Mouse (Mus musculus): ENCODE measurements around the gene Zfp663. TPM values are rescaled to one million over a fixed set of nuclear protein-coding genes. Genes with fewer than 3 reads are reported as not detected.
A peak's percentile ranks its signal among the peaks of the same experiment; 100 is the strongest.

The Zfp663 gene
- total and polyA plus RNA-seq, 3 experiments: 0.18 TPM; not detected in 2

DNA sequence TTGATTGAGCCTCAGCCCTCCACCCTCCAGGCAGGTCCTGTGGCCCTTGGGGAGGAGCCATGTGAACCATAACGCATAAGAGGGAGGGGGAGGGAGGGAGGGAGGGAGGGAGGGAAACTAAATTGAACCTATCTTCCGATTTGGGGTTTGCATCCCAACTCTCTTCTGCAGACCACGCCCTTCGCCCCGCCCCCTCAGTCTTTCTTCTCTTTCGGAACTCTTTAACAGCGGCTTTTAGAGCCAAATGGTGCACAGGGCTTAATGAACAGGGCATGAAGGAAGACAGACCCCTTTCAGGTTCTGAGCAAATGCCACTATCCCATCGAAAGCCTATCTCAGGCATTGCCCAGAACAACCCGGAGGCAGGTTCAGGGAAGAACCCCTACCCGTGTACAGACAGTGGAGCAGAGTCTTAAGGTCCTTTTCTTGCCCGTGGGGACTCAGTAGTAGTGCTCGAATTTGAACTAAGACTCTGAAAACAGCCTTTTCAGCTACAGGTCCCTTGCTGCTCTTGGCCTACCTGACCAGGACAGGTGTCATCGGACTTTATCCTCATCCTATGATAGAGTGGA, 575 bp downstream of the Zfp663 start:
- Histone ChIP-seq H3K79me2 (ENCODE audit: control insufficient read depth, insufficient read depth, low read length, poor library complexity) (no peaks in the 10 kb centered on the region), H3K27me3 (ENCODE audit: control insufficient read depth in 1 of 2, insufficient read depth in 2 of 2, low read length in 2 of 2) (no peaks in the 10 kb centered on the region), H3K36me3 (ENCODE audit: control insufficient read depth in 1 of 2, insufficient read depth in 2 of 2, low read length in 2 of 2) (peaks cover 0 to 8% of the 10 kb centered on the region in 2 experiments; a peak in 2 of 4 replicates), H3K27ac (ENCODE audit: control insufficient read depth, low read depth, low read length) (no peak overlapping the region), H3K9me3 (replicated peaks; ENCODE audit: insufficient read depth, low read length) (no peaks in the 10 kb centered on the region), H3K9ac (ENCODE audit: control insufficient read depth, low read depth, low read length, poor library complexity, severe bottlenecking) (peak overlapping the region; percentile 33), H3K4me1 (ENCODE audit: control insufficient read depth in 1 of 2, insufficient read depth in 2 of 2, low read length in 2 of 2) (peaks cover 2 to 17% of the 10 kb centered on the region in 2 experiments), H3K4me3 (ENCODE audit: control insufficient read depth in 1 of 2, insufficient read depth in 1 of 2, low read depth in 2 of 2, low read length in 2 of 2) (peak overlapping the region; percentile 41 to 62)
- TF ChIP-seq GABPA (IDR thresholded peaks at IDR 0.05; ENCODE audit: low read depth, low read length) (no peak), NELFE (IDR thresholded peaks at IDR 0.05; ENCODE audit: low read depth, low read length) (no peak), POLR2AphosphoS5 (IDR thresholded peaks at IDR 0.05; ENCODE audit: borderline replicate concordance, low read depth, low read length) (no peak), KAT2A (conservative IDR thresholded peaks at IDR 0.05; ENCODE audit: low read depth, low read length) (no peak), CHD1 (IDR thresholded peaks at IDR 0.05; ENCODE audit: low read depth, low read length) (no peak), CHD2 (IDR thresholded peaks at IDR 0.05; ENCODE audit: low read length) (no peak)
- peak; percentile 74 for DNase-seq (ENCODE audit: low read depth, low spot score)

DNA sequence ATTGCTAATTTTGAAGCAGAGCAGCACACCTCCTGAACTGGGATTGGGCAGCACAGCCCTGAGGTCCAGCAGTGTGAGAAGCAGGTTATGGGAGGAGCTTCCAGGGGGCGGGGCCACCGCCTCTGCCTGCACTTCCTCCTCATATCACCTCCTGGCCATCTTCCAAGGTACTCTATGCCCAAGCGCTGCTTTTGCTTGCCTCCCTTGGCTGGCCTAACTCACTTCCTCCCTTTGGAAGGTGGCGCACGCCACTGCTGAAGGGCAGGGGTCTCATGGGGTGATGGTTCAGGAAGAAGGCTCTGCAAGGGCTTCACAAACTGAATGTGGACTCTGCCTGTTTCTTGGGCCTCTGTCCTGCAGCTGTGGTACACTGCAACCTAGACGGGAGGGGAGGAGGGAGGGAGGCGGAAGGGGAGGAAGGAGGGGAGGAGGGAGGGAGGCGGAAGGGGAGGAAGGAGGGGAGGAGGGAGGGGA, 1.4 kb downstream of the Zfp663 start:
- Histone ChIP-seq H3K9ac (ENCODE audit: control insufficient read depth, low read depth, low read length, poor library complexity, severe bottlenecking) (peak overlapping the region; percentile 44), H3K27ac (ENCODE audit: control insufficient read depth, low read depth, low read length) (peak overlapping the region; percentile 60; the same call in 1 of the 2 replicates), H3K9me3 (replicated peaks; ENCODE audit: insufficient read depth, low read length) (no peaks in the 10 kb centered on the region), H3K36me3 (ENCODE audit: control insufficient read depth in 1 of 2, insufficient read depth in 2 of 2, low read length in 2 of 2) (peaks cover 0 to 8% of the 10 kb centered on the region in 2 experiments; a peak in 2 of 4 replicates), H3K27me3 (ENCODE audit: control insufficient read depth in 1 of 2, insufficient read depth in 2 of 2, low read length in 2 of 2) (no peaks in the 10 kb centered on the region), H3K79me2 (ENCODE audit: control insufficient read depth, insufficient read depth, low read length, poor library complexity) (no peaks in the 10 kb centered on the region), H3K4me3 (ENCODE audit: control insufficient read depth in 1 of 2, insufficient read depth in 1 of 2, low read depth in 2 of 2, low read length in 2 of 2) (peak overlapping the region; percentile 34 to 41; a peak in 3 of 4 replicates), H3K4me1 (ENCODE audit: control insufficient read depth in 1 of 2, insufficient read depth in 2 of 2, low read length in 2 of 2) (peaks cover 2 to 17% of the 10 kb centered on the region in 2 experiments)
- peak; percentile 92 for DNase-seq (ENCODE audit: low read depth, low spot score)
- TF ChIP-seq BHLHE40 (IDR thresholded peaks at IDR 0.05; ENCODE audit: borderline replicate concordance, low read depth, low read length) (no peak), MYC (IDR thresholded peaks at IDR 0.05; ENCODE audit: low read depth, low read length) (no peak), ETS1 (IDR thresholded peaks at IDR 0.05; ENCODE audit: low read depth, low read length) (0 out of 2 replicates have a peak, but pooled peaks have one; percentile 26), USF2 (IDR thresholded peaks at IDR 0.05; ENCODE audit: borderline replicate concordance in 1 of 2, insufficient read depth in 1 of 2, low read depth in 1 of 2, low read length in 2 of 2) (no peak), RAD21 (IDR thresholded peaks at IDR 0.05; ENCODE audit: low read depth, low read length) (no peak; the same call in 1 of the 2 replicates), POLR2A (IDR thresholded peaks at IDR 0.05; ENCODE audit: control insufficient read depth in 1 of 2, insufficient read depth in 1 of 2, low read depth in 1 of 2, low read length in 2 of 2, poor library complexity in 1 of 2) (peak in 1 of 2 experiments; percentile 24; a peak in 1 of 4 replicates), TBP (IDR thresholded peaks at IDR 0.05; ENCODE audit: low read depth, low read length) (no peak), ZC3H11A (IDR thresholded peaks at IDR 0.05; ENCODE audit: low read depth, low read length) (no peak), MXI1 (IDR thresholded peaks at IDR 0.05; ENCODE audit: low read depth, low read length) (peak; percentile 65; the same call in 1 of the 2 replicates), ZNF384 (IDR thresholded peaks at IDR 0.05; ENCODE audit: low read depth, low read length) (no peak), RCOR1 (IDR thresholded peaks at IDR 0.05; ENCODE audit: low read depth, low read length) (no peak), TAL1 (IDR thresholded peaks at IDR 0.05; ENCODE audit: low read length) (no peak), GABPA (IDR thresholded peaks at IDR 0.05; ENCODE audit: low read depth, low read length) (no peak), NELFE (IDR thresholded peaks at IDR 0.05; ENCODE audit: low read depth, low read length) (no peak), POLR2AphosphoS2 (IDR thresholded peaks at IDR 0.05; ENCODE audit: low read length) (no peak), UBTF (IDR thresholded peaks at IDR 0.05; ENCODE audit: borderline replicate concordance, insufficient read depth, low read depth, low read length) (no peak), CHD1 (IDR thresholded peaks at IDR 0.05; ENCODE audit: low read depth, low read length) (no peak), MAZ (IDR thresholded peaks at IDR 0.05; ENCODE audit: low read depth, low read length) (peak; percentile 65; the same call in 1 of the 2 replicates), USF1 (IDR thresholded peaks at IDR 0.05; ENCODE audit: low read depth, low read length) (no peak), MEF2A (IDR thresholded peaks at IDR 0.05; ENCODE audit: extremely low read depth, insufficient replicate concordance, low read depth, low read length, poor library complexity, severe bottlenecking) (no peak), HCFC1 (IDR thresholded peaks at IDR 0.05; ENCODE audit: low read depth, low read length) (peak; percentile 37), ZKSCAN1 (IDR thresholded peaks at IDR 0.05; ENCODE audit: low read depth, low read length) (no peak), TCF12 (IDR thresholded peaks at IDR 0.05; ENCODE audit: low read depth, low read length) (0 out of 2 replicates have a peak, but pooled peaks have one; percentile 13), SMC3 (IDR thresholded peaks at IDR 0.05; ENCODE audit: low read depth, low read length) (no peak), KAT2A (conservative IDR thresholded peaks at IDR 0.05; ENCODE audit: low read depth, low read length) (no peak), ELF1 (IDR thresholded peaks at IDR 0.05; ENCODE audit: low read depth, low read length) (peak; percentile 77), MYB (IDR thresholded peaks at IDR 0.05; ENCODE audit: low read depth, low read length) (no peak)

Data from MEL (cell line).